Mouse (Mus musculus): Measurements from ENCODE around the gene Arih1.

DNA sequence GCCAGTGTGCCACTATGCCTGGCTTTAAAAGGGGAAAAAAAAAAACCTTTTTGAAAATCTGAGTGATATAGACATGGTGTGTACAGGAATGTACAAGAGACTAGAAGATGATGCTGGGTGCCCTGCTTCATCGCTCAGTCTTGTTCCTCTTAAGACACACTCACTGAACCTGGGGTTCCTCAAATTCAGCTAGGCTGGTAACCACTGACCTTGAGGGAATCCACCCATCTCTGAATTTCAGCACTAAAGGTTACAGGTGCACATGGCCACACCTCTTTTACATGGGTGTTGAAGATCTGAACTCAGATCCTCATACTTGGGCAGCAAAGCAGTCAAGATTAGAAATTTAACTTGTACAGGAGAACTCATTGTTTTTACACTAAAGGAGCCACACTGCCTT, 79.1 kb downstream of the Arih1 start:
- TF ChIP-seq CTCF (IDR thresholded peaks at IDR 0.05; ENCODE audit: insufficient read depth, low read length) (no peak), POLR2A (IDR thresholded peaks at IDR 0.05; ENCODE audit: borderline replicate concordance, extremely low read depth, low read depth, low read length) (no peak)
